26 mouse cellular contexts compared by ENCODE assay signal in the genomic region with DNA sequence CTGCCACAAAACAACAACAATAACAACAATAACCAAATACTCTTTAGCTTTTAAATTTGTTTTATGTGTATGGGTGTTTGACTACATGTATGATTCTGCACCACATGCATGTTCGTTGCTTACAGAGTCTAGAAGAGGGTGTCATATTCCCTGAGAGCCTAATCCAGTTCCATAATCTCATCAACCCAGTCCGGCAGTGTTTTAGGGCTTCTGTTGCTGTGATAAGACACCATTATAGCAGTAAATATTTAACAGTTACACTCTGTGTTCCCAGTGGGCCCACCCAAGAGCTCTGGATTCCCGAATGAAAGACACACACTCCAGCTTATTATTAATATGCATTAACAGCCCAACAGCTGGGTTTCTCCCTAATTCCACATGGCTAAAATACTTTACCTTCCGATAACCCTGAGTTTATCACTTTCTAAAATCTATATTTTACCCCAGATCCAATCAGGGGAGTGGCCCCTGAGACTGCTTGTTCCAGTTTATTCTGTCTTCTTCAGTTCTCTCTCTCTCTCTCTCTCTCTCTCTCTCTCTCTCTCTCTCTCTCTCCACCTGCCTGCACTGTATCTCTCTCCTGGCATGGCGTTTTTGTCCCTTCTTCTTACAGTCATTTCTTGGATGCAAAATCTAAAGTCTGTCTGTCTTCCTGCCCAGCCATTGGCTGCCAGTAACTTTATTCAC. TPM values are rescaled to one million over a fixed set of nuclear protein-coding genes. Genes with fewer than 3 reads are reported as not detected.
A peak's percentile ranks its signal among the peaks of the same experiment; 100 is the strongest.
DNase-seq lines count a peak whose midpoint lies in the region; ATAC-seq and TF ChIP-seq lines count a peak whose summit lies in the region.
"Had no signal": no experiment of that assay in that cellular context is flagged by ENCODE, and none has a peak within 500 bp of the region (broad histone marks: within the 10 kb centered on the region; RNA-seq: fewer than 3 reads in every experiment).

No protein-coding gene starts in this region.

- TF ChIP-seq EP300 in MEL (IDR thresholded peaks at IDR 0.05; ENCODE audit: low read depth in 1 of 2, low read length in 2 of 2): peak; percentile 53 to 73; a peak in 3 of 4 replicates

- H3K27ac ChIP-seq in heart, embryonic 11.5 days (ENCODE audit: low read depth, low read length): no peak overlapping the region
- no peak overlapping the region for H3K27ac ChIP-seq in midbrain, embryonic 11.5 days (ENCODE audit: low read depth, low read length)
- H3K27ac ChIP-seq in midbrain, embryonic 14.5 days (replicated peaks; ENCODE audit: low read depth, low read length): no peak overlapping the region
- H3K27ac ChIP-seq in MEL (ENCODE audit: control insufficient read depth, low read depth, low read length): no peak overlapping the region
- no peak overlapping the region for H3K27ac ChIP-seq in hindbrain, postnatal 0 days

- H3K4me3 ChIP-seq in heart, embryonic 11.5 days (ENCODE audit: low read depth, low read length): no peak overlapping the region
- no peak overlapping the region for H3K4me3 ChIP-seq in midbrain, embryonic 11.5 days (ENCODE audit: low read depth, low read length)
- H3K4me3 ChIP-seq in midbrain, embryonic 14.5 days (replicated peaks; ENCODE audit: low read depth, low read length): no peak overlapping the region
- H3K4me3 ChIP-seq in MEL (ENCODE audit: control insufficient read depth in 1 of 2, insufficient read depth in 1 of 2, low read depth in 2 of 2, low read length in 2 of 2): no peak overlapping the region
- no peak overlapping the region for H3K4me3 ChIP-seq in hindbrain, postnatal 0 days (ENCODE audit: low read length)

- peak; percentile 53 for DNase-seq in heart, adult 11 months
- DNase-seq in midbrain, embryonic 11.5 days (ENCODE audit: low spot score, missing footprints): peak; percentile 51
- no peak for DNase-seq in midbrain, embryonic 14.5 days
- peak; percentile 42 for DNase-seq in MEL (ENCODE audit: low read depth, low spot score)
- DNase-seq in hindbrain, postnatal 0 days (ENCODE audit: low spot score): no peak
- DNase-seq: adrenal gland, adult 2 months; adrenal gland, adult 8-10 months; adrenal gland, postnatal 10 days; adrenal gland, postnatal 14 days; adrenal gland, postnatal 25 days; adrenal gland, postnatal 36 days; B cell, adult 2 months; cerebellum, adult 11 months; cerebellum, adult 11-12 months; cerebellum, adult 18-20 months; cerebellum, adult 2 months had no signal

- no peak for ATAC-seq in heart, embryonic 11.5 days (replicated peaks; ENCODE audit: insufficient number of reproducible peaks, low FRiP score, low TSS enrichment)
- no peak for ATAC-seq in midbrain, embryonic 11.5 days (ENCODE audit: low FRiP score)
- no peak for ATAC-seq in midbrain, embryonic 14.5 days (ENCODE audit: low FRiP score, low TSS enrichment)
- no peak for ATAC-seq in hindbrain, postnatal 0 days
- ATAC-seq: activated CD4-positive, CD25-positive, alpha-beta regulatory T cell, adult 4 months; CD4-positive, CD25-positive, alpha-beta regulatory T cell, adult 4 months; Patski had no signal

- no peaks in the 10 kb centered on the region for H3K36me3 ChIP-seq in heart, embryonic 11.5 days (ENCODE audit: control insufficient read depth, insufficient read depth, low read length)
- H3K36me3 ChIP-seq in midbrain, embryonic 11.5 days (ENCODE audit: control insufficient read depth, insufficient read depth, low read length): no peaks in the 10 kb centered on the region
- H3K36me3 ChIP-seq in midbrain, embryonic 14.5 days (ENCODE audit: control insufficient read depth, insufficient read depth, low read length): no peaks in the 10 kb centered on the region
- H3K36me3 ChIP-seq in MEL (ENCODE audit: control insufficient read depth in 1 of 2, insufficient read depth in 2 of 2, low read length in 2 of 2): peaks cover 0 to 10% of the 10 kb centered on the region in 2 experiments; a peak in 2 of 4 replicates
- no peaks in the 10 kb centered on the region for H3K36me3 ChIP-seq in hindbrain, postnatal 0 days (ENCODE audit: insufficient read depth, low read length)
- H3K36me3 ChIP-seq: G1E had no signal

- TF ChIP-seq POLR2A in MEL (IDR thresholded peaks at IDR 0.05; ENCODE audit: control insufficient read depth in 1 of 2, insufficient read depth in 1 of 2, low read depth in 1 of 2, low read length in 2 of 2, poor library complexity in 1 of 2): no peak

- H3K79me2 ChIP-seq in MEL (ENCODE audit: control insufficient read depth, insufficient read depth, low read length, poor library complexity): no peaks in the 10 kb centered on the region

- H3K9me3 ChIP-seq in heart, embryonic 11.5 days (replicated peaks; ENCODE audit: control insufficient read depth, low read length): no peaks in the 10 kb centered on the region
- no peaks in the 10 kb centered on the region for H3K9me3 ChIP-seq in midbrain, embryonic 11.5 days (ENCODE audit: control insufficient read depth, low read length)
- no peaks in the 10 kb centered on the region for H3K9me3 ChIP-seq in midbrain, embryonic 14.5 days (ENCODE audit: control insufficient read depth, low read length)
- no peaks in the 10 kb centered on the region for H3K9me3 ChIP-seq in MEL (replicated peaks; ENCODE audit: insufficient read depth, low read length)
- no peaks in the 10 kb centered on the region for H3K9me3 ChIP-seq in hindbrain, postnatal 0 days (ENCODE audit: low read length)
- H3K9me3 ChIP-seq: G1E had no signal

- peaks cover 13% of the 10 kb centered on the region; the same call in 1 of the 2 replicates for H3K4me1 ChIP-seq in heart, embryonic 11.5 days (ENCODE audit: control insufficient read depth, insufficient read depth, low read length)
- H3K4me1 ChIP-seq in midbrain, embryonic 11.5 days (ENCODE audit: control insufficient read depth, insufficient read depth, low read length): no peaks in the 10 kb centered on the region
- H3K4me1 ChIP-seq in midbrain, embryonic 14.5 days (ENCODE audit: control insufficient read depth, insufficient read depth, low read length): no peaks in the 10 kb centered on the region
- peaks cover 10 to 18% of the 10 kb centered on the region in 2 experiments for H3K4me1 ChIP-seq in MEL (ENCODE audit: control insufficient read depth in 1 of 2, insufficient read depth in 2 of 2, low read length in 2 of 2)
- H3K4me1 ChIP-seq in hindbrain, postnatal 0 days (ENCODE audit: insufficient read depth, low read length): no peaks in the 10 kb centered on the region; the same call in 1 of the 2 replicates

- WGBS in heart, embryonic 11.5 days (ENCODE audit: insufficient replicate concordance): 63% methylated on average over 5 of the region's 5 CpGs
- 80% methylated on average over 5 of the region's 5 CpGs for WGBS in midbrain, embryonic 11.5 days
- 69% methylated on average over 5 of the region's 5 CpGs for WGBS in midbrain, embryonic 14.5 days
- 75% methylated on average over 5 of the region's 5 CpGs for WGBS in hindbrain, postnatal 0 days

- no peak for TF ChIP-seq CTCF in MEL (IDR thresholded peaks at IDR 0.05 in 2 of 3, conservative IDR thresholded peaks at IDR 0.05 in 1 of 3; ENCODE audit: control insufficient read depth in 1 of 3, insufficient read depth in 1 of 3, low read depth in 2 of 3, low read length in 3 of 3, poor library complexity in 1 of 3, severe bottlenecking in 1 of 3)
- no peak for TF ChIP-seq CTCF in hindbrain, postnatal 0 days (IDR thresholded peaks at IDR 0.05; ENCODE audit: low read depth)

- no peaks in the 10 kb centered on the region for H3K27me3 ChIP-seq in heart, embryonic 11.5 days (ENCODE audit: control insufficient read depth, insufficient read depth, low read length)
- no peaks in the 10 kb centered on the region for H3K27me3 ChIP-seq in midbrain, embryonic 11.5 days (ENCODE audit: control insufficient read depth, insufficient read depth, low read length)
- no peaks in the 10 kb centered on the region for H3K27me3 ChIP-seq in midbrain, embryonic 14.5 days (ENCODE audit: control insufficient read depth, insufficient read depth, low read length)
- no peaks in the 10 kb centered on the region for H3K27me3 ChIP-seq in MEL (ENCODE audit: control insufficient read depth in 1 of 2, insufficient read depth in 2 of 2, low read length in 2 of 2)
- H3K27me3 ChIP-seq in hindbrain, postnatal 0 days (ENCODE audit: insufficient read depth, low read length): no peaks in the 10 kb centered on the region
- H3K27me3 ChIP-seq: CH12.LX had no signal

- no peak overlapping the region for H3K4me2 ChIP-seq in heart, embryonic 11.5 days
- no peak overlapping the region for H3K4me2 ChIP-seq in midbrain, embryonic 11.5 days
- H3K4me2 ChIP-seq in midbrain, embryonic 14.5 days (ENCODE audit: low read length): no peak overlapping the region
- no peak overlapping the region for H3K4me2 ChIP-seq in hindbrain, postnatal 0 days (ENCODE audit: low read depth, low read length)

- no peak for TF ChIP-seq RAD21 in MEL (IDR thresholded peaks at IDR 0.05; ENCODE audit: low read depth, low read length)

- H3K9ac ChIP-seq in heart, embryonic 11.5 days (ENCODE audit: low read depth, low read length): no peak overlapping the region
- H3K9ac ChIP-seq in midbrain, embryonic 11.5 days (ENCODE audit: low read length): no peak overlapping the region
- no peak overlapping the region for H3K9ac ChIP-seq in midbrain, embryonic 14.5 days (replicated peaks; ENCODE audit: low read length)
- no peak overlapping the region for H3K9ac ChIP-seq in MEL (ENCODE audit: control insufficient read depth, low read depth, low read length, poor library complexity, severe bottlenecking)
- no peak overlapping the region for H3K9ac ChIP-seq in hindbrain, postnatal 0 days (replicated peaks; ENCODE audit: low read length)

RNA-seq across cellular contexts. Expression of a gene that starts 5.6 kb away (rescaled TPM):
- not detected in 2 replicates for polyA plus RNA-seq in heart, embryonic 11.5 days (2014; fragmentation: Nextera tagmentation; extraction: Ambion mirVana)
- polyA plus RNA-seq in midbrain, embryonic 11.5 days (2014; fragmentation: Nextera tagmentation; extraction: Ambion mirVana): 0.14 TPM in 1 of 2 replicates, not detected in the other
- not detected in 2 replicates for polyA plus RNA-seq in midbrain, embryonic 14.5 days (2014; fragmentation: Nextera tagmentation; extraction: Ambion mirVana)
- 0.08 TPM in 1 of 2 replicates, not detected in the other for total RNA-seq in MEL (2012; rRNA removed)
- polyA plus RNA-seq in MEL (2012; ENCODE audit: insufficient read depth in 1 of 2, insufficient read length in 2 of 2, low read depth in 1 of 2, low replicate concordance in 2 of 2, missing spikeins in 1 of 2): under 1 TPM in 1 of 2 experiments, not detected in 1; 0.06 TPM
- not detected in 2 replicates for total RNA-seq in hindbrain, postnatal 0 days (2014; rRNA removed)
- not detected in 2 replicates for polyA plus RNA-seq in hindbrain, postnatal 0 days (2015; fragmentation: Nextera tagmentation; extraction: Ambion mirVana)
- total RNA-seq: adrenal gland, adult 18-20 months; adrenal gland, adult 2 months; adrenal gland, adult 8-10 months; adrenal gland, postnatal 10 days; adrenal gland, postnatal 14 days; adrenal gland, postnatal 25 days; adrenal gland, postnatal 36 days; adrenal gland, postnatal 4 days; CH12.LX; ES-E14; G1E had no signal
- polyA plus RNA-seq: activated CD4-positive, CD25-positive, alpha-beta regulatory T cell, adult 4 months; adrenal gland, adult 2 months; brain, embryonic 14.5 days; cerebellum, adult 2 months; G1E; Patski had no signal

RNA-seq across cellular contexts. Expression of a gene that starts 27.0 kb away (rescaled TPM):
- 68.2 and 69.8 TPM in 2 replicates for polyA plus RNA-seq in heart, embryonic 11.5 days (2014; fragmentation: Nextera tagmentation; extraction: Ambion mirVana)
- polyA plus RNA-seq in midbrain, embryonic 11.5 days (2014; fragmentation: Nextera tagmentation; extraction: Ambion mirVana): 107 and 109 TPM in 2 replicates
- polyA plus RNA-seq in midbrain, embryonic 14.5 days (2014; fragmentation: Nextera tagmentation; extraction: Ambion mirVana): 68.2 and 91.0 TPM in 2 replicates
- total RNA-seq in MEL (2012; rRNA removed): 43.4 and 47.4 TPM in 2 replicates
- 10 to 100 TPM in 1 of 2 experiments, not detected in 1; 71.0 TPM for polyA plus RNA-seq in MEL (2012; ENCODE audit: insufficient read depth in 1 of 2, insufficient read length in 2 of 2, low read depth in 1 of 2, low replicate concordance in 2 of 2, missing spikeins in 1 of 2)
- total RNA-seq in hindbrain, postnatal 0 days (2014; rRNA removed): 57.9 and 74.4 TPM in 2 replicates
- 66.1 and 70.7 TPM in 2 replicates for polyA plus RNA-seq in hindbrain, postnatal 0 days (2015; fragmentation: Nextera tagmentation; extraction: Ambion mirVana)

RNA-seq across cellular contexts. Expression of a gene that starts 52.8 kb away (rescaled TPM):
- 91.4 and 102 TPM in 2 replicates for polyA plus RNA-seq in heart, embryonic 11.5 days (2014; fragmentation: Nextera tagmentation; extraction: Ambion mirVana)
- 99.0 and 117 TPM in 2 replicates for polyA plus RNA-seq in midbrain, embryonic 11.5 days (2014; fragmentation: Nextera tagmentation; extraction: Ambion mirVana)
- 122 and 134 TPM in 2 replicates for polyA plus RNA-seq in midbrain, embryonic 14.5 days (2014; fragmentation: Nextera tagmentation; extraction: Ambion mirVana)
- 113 and 131 TPM in 2 replicates for total RNA-seq in MEL (2012; rRNA removed)
- polyA plus RNA-seq in MEL (2012; ENCODE audit: insufficient read depth in 1 of 2, insufficient read length in 2 of 2, low read depth in 1 of 2, low replicate concordance in 2 of 2, missing spikeins in 1 of 2): 100 to 1,000 TPM in 1 of 2 experiments, not detected in 1; 183 TPM
- total RNA-seq in hindbrain, postnatal 0 days (2014; rRNA removed): 93.4 and 100 TPM in 2 replicates
- 56.0 and 57.1 TPM in 2 replicates for polyA plus RNA-seq in hindbrain, postnatal 0 days (2015; fragmentation: Nextera tagmentation; extraction: Ambion mirVana)

RNA-seq across cellular contexts. Expression of a gene that starts 58.1 kb away (rescaled TPM):
- 49.7 and 50.4 TPM in 2 replicates for polyA plus RNA-seq in heart, embryonic 11.5 days (2014; fragmentation: Nextera tagmentation; extraction: Ambion mirVana)
- polyA plus RNA-seq in midbrain, embryonic 11.5 days (2014; fragmentation: Nextera tagmentation; extraction: Ambion mirVana): 43.8 and 48.8 TPM in 2 replicates
- 56.5 and 57.4 TPM in 2 replicates for polyA plus RNA-seq in midbrain, embryonic 14.5 days (2014; fragmentation: Nextera tagmentation; extraction: Ambion mirVana)
- 28.7 and 38.6 TPM in 2 replicates for total RNA-seq in MEL (2012; rRNA removed)
- 10 to 100 TPM in 1 of 2 experiments, not detected in 1; 34.1 TPM for polyA plus RNA-seq in MEL (2012; ENCODE audit: insufficient read depth in 1 of 2, insufficient read length in 2 of 2, low read depth in 1 of 2, low replicate concordance in 2 of 2, missing spikeins in 1 of 2)
- total RNA-seq in hindbrain, postnatal 0 days (2014; rRNA removed): 55.6 and 76.7 TPM in 2 replicates
- 68.7 and 69.3 TPM in 2 replicates for polyA plus RNA-seq in hindbrain, postnatal 0 days (2015; fragmentation: Nextera tagmentation; extraction: Ambion mirVana)

Comparison
In these comparisons a context has a peak if more than half of its experiments do, and no peak if none do; other contexts are left out.
1. DNase-seq: peak in heart, adult 11 months (single experiment), midbrain, embryonic 11.5 days (single experiment) and MEL (single experiment); none in midbrain, embryonic 14.5 days (single experiment) and hindbrain, postnatal 0 days (single experiment).